Mouse (Mus musculus) neural tube, embryonic 15.5 days (tissue): ENCODE results near the gene Gtf2i. TPM values are rescaled to one million over a fixed set of nuclear protein-coding genes. Genes with fewer than 3 reads are reported as not detected.

ENCODE experiments used
- ATAC-seq: fragments of 200-750 bp; cut with Nextera tagmentation; 2 replicates; pipeline ENCODE4 v1.8.0; 2017; ENCODE audit warnings: mild to moderate bottlenecking, moderate TSS enrichment, moderate library complexity; ENCODE audit not compliant: low FRiP score
- H3K27ac ChIP-seq: fragments of 300-500 bp; sonication (generic); replicated peaks from 2 replicates; pipeline ENCODE4 v1.5.1; 2015; ENCODE audit warnings: mild to moderate bottlenecking, inconsistent platforms
- H3K27me3 ChIP-seq: fragments of 300-500 bp; sonication (generic); replicated peaks from 2 replicates; pipeline ENCODE4 v1.6.1; 2015; ENCODE audit warnings: inconsistent platforms
- H3K36me3 ChIP-seq: fragments of 300-500 bp; sonication (generic); 2 replicates; pipeline ENCODE4 v1.6.1; 2015; ENCODE audit warnings: inconsistent platforms
- H3K4me1 ChIP-seq: fragments of 300-500 bp; sonication (generic); 2 replicates; pipeline ENCODE4 v1.6.1; 2015; ENCODE audit warnings: inconsistent platforms
- H3K4me2 ChIP-seq: fragments of 300-500 bp; sonication (generic); 2 replicates; pipeline ENCODE4 v1.6.1; 2015; ENCODE audit warnings: inconsistent platforms, mild to moderate bottlenecking, moderate library complexity
- H3K4me3 ChIP-seq: fragments of 300-500 bp; sonication (generic); replicated peaks from 2 replicates; pipeline ENCODE4 v1.5.1; 2015; ENCODE audit warnings: mild to moderate bottlenecking, inconsistent platforms
- H3K9ac ChIP-seq: fragments of 300-500 bp; sonication (generic); replicated peaks from 2 replicates; pipeline ENCODE4 v1.6.1; 2015; ENCODE audit warnings: mild to moderate bottlenecking, inconsistent platforms
- H3K9me3 ChIP-seq: fragments of 300-500 bp; sonication (generic); replicated peaks from 2 replicates; pipeline ENCODE4 v1.6.1; 2016; ENCODE audit warnings: inconsistent platforms
- WGBS: fragments of 180-500 bp; shearing (Covaris S2); methylation state at CpG from one replicate; pipeline ENCODE4 v1.1.7; 2015; ENCODE audit warnings: mixed read lengths; 5-methylcytosine and 5-hydroxymethylcytosine counted together
- polyA plus RNA-seq: library from polyadenylated mRNA; unstranded; fragments of >200 nt; fragmentation: Nextera tagmentation; extraction: Ambion mirVana; gene quantifications from 2 replicates; pipeline ENCODE4 v1.2.1, GENCODE M21; 2015

Gtf2i gene
- polyA plus RNA-seq, 1 experiment from 2014 or later: 136 TPM

- Histone ChIP-seq H3K27ac (no peak overlapping the region), H3K36me3 (no peaks in the 10 kb centered on the region), H3K4me3 (no peak overlapping the region), H3K4me1 (peaks cover 3% of the 10 kb centered on the region), H3K27me3 (no peaks in the 10 kb centered on the region), H3K9me3 (no peaks in the 10 kb centered on the region), H3K4me2 (no peak overlapping the region), H3K9ac (no peak overlapping the region)
- ATAC-seq: no peak
- 79% methylated on average over 7 of the region's 7 CpGs for WGBS
Measured at GRCm38 (mm10) chr5:134321699-134322098, 7.1 kb upstream of the Gtf2i start.

GRCm38 (mm10) chr5:134318903-134319302 lies 4.3 kb upstream of the Gtf2i start:
- WGBS: 90% methylated on average over 6 of the region's 6 CpGs
- Histone ChIP-seq H3K4me3 (no peak overlapping the region), H3K9me3 (no peaks in the 10 kb centered on the region), H3K9ac (no peak overlapping the region), H3K27me3 (no peaks in the 10 kb centered on the region), H3K4me1 (peaks cover 19% of the 10 kb centered on the region), H3K36me3 (no peaks in the 10 kb centered on the region), H3K27ac (no peak overlapping the region), H3K4me2 (no peak overlapping the region)
- ATAC-seq: no peak

- WGBS: 66% methylated on average over 7 of the region's 7 CpGs
- Histone ChIP-seq H3K27me3 (no peaks in the 10 kb centered on the region), H3K4me1 (peaks cover 31% of the 10 kb centered on the region), H3K27ac (peak overlapping the region; percentile 99), H3K4me3 (no peak overlapping the region), H3K9me3 (no peaks in the 10 kb centered on the region), H3K4me2 (0 out of 2 replicates have a peak overlapping the region, but pooled peaks have one; percentile 80), H3K9ac (no peak overlapping the region), H3K36me3 (no peaks in the 10 kb centered on the region)
- ATAC-seq: no peak
Measured at GRCm38 (mm10) chr5:134316721-134317120, 2.2 kb upstream of the Gtf2i start.

- Histone ChIP-seq H3K4me2 (peak overlapping the region; percentile 80), H3K27ac (peak overlapping the region; percentile 99), H3K4me3 (peak overlapping the region; percentile 85), H3K27me3 (no peaks in the 10 kb centered on the region), H3K9ac (peak overlapping the region; percentile 68), H3K36me3 (peaks cover 8% of the 10 kb centered on the region), H3K9me3 (no peaks in the 10 kb centered on the region), H3K4me1 (peaks cover 41% of the 10 kb centered on the region)
- 1% methylated on average over 25 of the region's 25 CpGs for WGBS
- ATAC-seq: no peak
Measured at GRCm38 (mm10) chr5:134315623-134316350, 1.2 kb upstream of the Gtf2i start.

GRCm38 (mm10) chr5:134314068-134314674 lies 389 bp downstream of the Gtf2i start:
- Histone ChIP-seq H3K4me3 (peak overlapping the region; percentile 85), H3K27ac (peak overlapping the region; percentile 99), H3K4me1 (peaks cover 51% of the 10 kb centered on the region), H3K27me3 (no peaks in the 10 kb centered on the region), H3K4me2 (peak overlapping the region; percentile 66), H3K9ac (peak overlapping the region; percentile 87), H3K9me3 (no peaks in the 10 kb centered on the region), H3K36me3 (peaks cover 24% of the 10 kb centered on the region)
- peak; percentile 71 for ATAC-seq
- under 1% methylated on average over 42 of the region's 64 CpGs for WGBS

- H3K9me3 ChIP-seq: no peaks in the 10 kb centered on the region
- peaks cover 24% of the 10 kb centered on the region for H3K36me3 ChIP-seq
- peak overlapping the region; percentile 99 for H3K27ac ChIP-seq
- peak; percentile 87 for ATAC-seq
- peak overlapping the region; percentile 66 for H3K4me2 ChIP-seq
- no peaks in the 10 kb centered on the region for H3K27me3 ChIP-seq
- H3K4me1 ChIP-seq: peaks cover 51% of the 10 kb centered on the region
- peak overlapping the region; percentile 85 for H3K4me3 ChIP-seq
- WGBS: under 1% methylated on average over 67 of the region's 68 CpGs
- H3K9ac ChIP-seq: peak overlapping the region; percentile 87
Measured at GRCm38 (mm10) chr5:134313451-134314067, 1.0 kb downstream of the Gtf2i start.

GRCm38 (mm10) chr5:134312691-134313450 lies 1.7 kb downstream of the Gtf2i start:
- no peak for ATAC-seq
- Histone ChIP-seq H3K4me2 (peak overlapping the region; percentile 66), H3K9me3 (no peaks in the 10 kb centered on the region), H3K27me3 (no peaks in the 10 kb centered on the region), H3K4me3 (peak overlapping the region; percentile 85), H3K27ac (peak overlapping the region; percentile 99), H3K4me1 (peaks cover 57% of the 10 kb centered on the region), H3K36me3 (peaks cover 24% of the 10 kb centered on the region), H3K9ac (peak overlapping the region; percentile 87)
- WGBS: 5% methylated on average over 19 of the region's 19 CpGs

GRCm38 (mm10) chr5:134311894-134312411 lies 2.6 kb downstream of the Gtf2i start:
- Histone ChIP-seq H3K9me3 (no peaks in the 10 kb centered on the region), H3K4me1 (peaks cover 65% of the 10 kb centered on the region), H3K27ac (no peak overlapping the region; the same call in 1 of the 2 replicates), H3K4me2 (peak overlapping the region; percentile 66), H3K4me3 (peak overlapping the region; percentile 85), H3K36me3 (peaks cover 24% of the 10 kb centered on the region), H3K27me3 (no peaks in the 10 kb centered on the region), H3K9ac (no peak overlapping the region)
- 77% methylated on average over 6 of the region's 6 CpGs for WGBS
- ATAC-seq: no peak

- H3K9me3 ChIP-seq: no peaks in the 10 kb centered on the region
- ATAC-seq: no peak
- whole genome bisulfite sequencing: 96% methylated on average over 9 of the region's 9 CpGs
Measured at GRCm38 (mm10) chr5:134310201-134310600, 4.4 kb downstream of the Gtf2i start.

GRCm38 (mm10) chr5:134309345-134309744 lies 5.2 kb downstream of the Gtf2i start:
- ATAC-seq: no peak
- Histone ChIP-seq H3K4me3 (no peak overlapping the region), H3K27me3 (no peaks in the 10 kb centered on the region), H3K27ac (no peak overlapping the region; the same call in 1 of the 2 replicates), H3K36me3 (peaks cover 31% of the 10 kb centered on the region), H3K9me3 (no peaks in the 10 kb centered on the region), H3K4me2 (no peak overlapping the region), H3K4me1 (peaks cover 52% of the 10 kb centered on the region), H3K9ac (no peak overlapping the region)
- 100% methylated on average over 1 of the region's 1 CpGs for WGBS

More at GRCm38 (mm10) chr5:134310201-134310600, 4.4 kb downstream of the Gtf2i start:
- H3K9ac ChIP-seq: no peak overlapping the region
- H3K4me2 ChIP-seq: no peak overlapping the region
- no peak overlapping the region for H3K4me3 ChIP-seq
- no peaks in the 10 kb centered on the region for H3K27me3 ChIP-seq
- H3K4me1 ChIP-seq: peaks cover 47% of the 10 kb centered on the region
- H3K27ac ChIP-seq: no peak overlapping the region
- H3K36me3 ChIP-seq: peaks cover 31% of the 10 kb centered on the region

GRCm38 (mm10) chr5:134304639-134305038 lies 9.9 kb downstream of the Gtf2i start:
- Histone ChIP-seq H3K4me1 (peaks cover 26% of the 10 kb centered on the region), H3K4me2 (no peak overlapping the region), H3K4me3 (no peak overlapping the region), H3K36me3 (peaks cover 31% of the 10 kb centered on the region), H3K9me3 (no peaks in the 10 kb centered on the region), H3K9ac (no peak overlapping the region), H3K27ac (no peak overlapping the region; the same call in 1 of the 2 replicates), H3K27me3 (no peaks in the 10 kb centered on the region)
- 74% methylated on average over 6 of the region's 6 CpGs for WGBS
- no peak for ATAC-seq
